Mouse (Mus musculus) heart, embryonic 16.5 days (tissue): ENCODE measurements around the gene 5730522E02Rik. TPM values are rescaled to one million over a fixed set of nuclear protein-coding genes. Genes with fewer than 3 reads are reported as not detected.

ENCODE experiments used
- ATAC-seq: fragments of 200-750 bp; cut with Nextera tagmentation; replicated peaks from 2 replicates; pipeline ENCODE4 v1.8.0; 2017; ENCODE audit warnings: moderate number of reproducible peaks; ENCODE audit not compliant: insufficient read depth, low FRiP score; ENCODE audit errors: extremely low read depth
- H3K27ac ChIP-seq: fragments of 300-500 bp; sonication (generic); 2 replicates; pipeline ENCODE4 v1.5.1; 2014; ENCODE audit warnings: mild to moderate bottlenecking, low read length, control low read depth, moderate library complexity
- H3K27me3 ChIP-seq: fragments of 300-500 bp; sonication (generic); 2 replicates; pipeline ENCODE4 v1.6.1; 2014; ENCODE audit warnings: low read length, mixed read lengths; ENCODE audit not compliant: control insufficient read depth, insufficient read depth
- H3K36me3 ChIP-seq: fragments of 300-500 bp; sonication (generic); 2 replicates; pipeline ENCODE4 v1.6.1; 2014; ENCODE audit not compliant: control insufficient read depth, insufficient read depth
- H3K4me1 ChIP-seq: fragments of 300-500 bp; sonication (generic); 2 replicates; pipeline ENCODE4 v1.6.1; 2014; ENCODE audit warnings: low read length, mixed read lengths; ENCODE audit not compliant: control insufficient read depth, insufficient read depth
- H3K4me2 ChIP-seq: fragments of 300-500 bp; sonication (generic); 2 replicates; pipeline ENCODE4 v1.6.1; 2014; ENCODE audit warnings: low read depth, mild to moderate bottlenecking, control low read depth, low read length
- H3K4me3 ChIP-seq: fragments of 300-500 bp; sonication (generic); 2 replicates; pipeline ENCODE4 v1.5.1; 2014; ENCODE audit warnings: mild to moderate bottlenecking, control low read depth, low read length
- H3K9ac ChIP-seq: fragments of 300-500 bp; sonication (generic); 2 replicates; pipeline ENCODE4 v1.6.1; 2014; ENCODE audit warnings: low read length, control low read depth
- H3K9me3 ChIP-seq: fragments of 300-500 bp; sonication (generic); replicated peaks from 2 replicates; pipeline ENCODE4 v1.6.1; 2016; ENCODE audit warnings: low read length; ENCODE audit not compliant: control insufficient read depth
- WGBS: fragments of 180-500 bp; shearing (Covaris S2); extraction: QIAGEN DNeasy Blood & Tissue Kit; methylation state at CpG from one replicate; pipeline ENCODE4 v1.1.7; 2014; 5-methylcytosine and 5-hydroxymethylcytosine counted together
- polyA plus RNA-seq: library from polyadenylated mRNA; unstranded; fragments of >200 nt; fragmentation: Nextera tagmentation; extraction: Ambion mirVana; gene quantifications from 2 replicates; pipeline ENCODE4 v1.2.1, GENCODE M21; 2015

Gene 5730522E02Rik
- polyA plus RNA-seq, 1 experiment from 2014 or later, result 0.84 TPM

DNA sequence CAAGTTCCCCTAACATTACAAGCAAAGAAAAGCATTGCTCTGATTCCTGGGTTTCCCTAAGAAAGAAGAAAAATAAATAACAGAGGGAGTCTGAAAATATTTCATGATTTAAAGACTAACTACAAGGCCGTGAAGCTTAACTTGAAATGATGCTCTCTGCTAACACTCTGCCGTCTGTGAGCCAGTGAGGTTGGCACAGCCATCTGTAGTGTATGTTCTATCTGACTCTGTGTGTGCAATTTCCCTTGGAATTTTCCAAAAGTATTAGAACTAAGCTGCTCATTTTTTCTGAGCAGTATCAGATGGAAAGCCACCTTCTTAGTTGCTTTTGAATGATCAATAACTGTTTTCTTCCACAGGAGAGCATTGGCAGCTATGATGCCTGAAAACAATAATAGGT, 134.2 kb downstream of the 5730522E02Rik start:
- no peaks in the 10 kb centered on the region for H3K36me3 ChIP-seq
- H3K27me3 ChIP-seq, result no peaks in the 10 kb centered on the region
- no peak overlapping the region for H3K4me3 ChIP-seq
- ATAC-seq, result no peak
- H3K9ac ChIP-seq, result no peak overlapping the region
- no peak overlapping the region for H3K4me2 ChIP-seq
- WGBS, result 69% methylated on average over 2 of the region's 2 CpGs
- no peaks in the 10 kb centered on the region for H3K9me3 ChIP-seq
- H3K27ac ChIP-seq, result no peak overlapping the region
- no peaks in the 10 kb centered on the region for H3K4me1 ChIP-seq

- WGBS, result 77% methylated on average over 6 of the region's 6 CpGs
- Histone ChIP-seq H3K4me1 (no peaks in the 10 kb centered on the region), H3K27me3 (no peaks in the 10 kb centered on the region), H3K9ac (no peak overlapping the region), H3K27ac (no peak overlapping the region), H3K4me2 (no peak overlapping the region), H3K9me3 (no peaks in the 10 kb centered on the region), H3K4me3 (no peak overlapping the region), H3K36me3 (no peaks in the 10 kb centered on the region)
- ATAC-seq, result no peak
Observed at GRCm38 (mm10) chr11:26075536-26075935, 135.0 kb downstream of the 5730522E02Rik start.

DNA sequence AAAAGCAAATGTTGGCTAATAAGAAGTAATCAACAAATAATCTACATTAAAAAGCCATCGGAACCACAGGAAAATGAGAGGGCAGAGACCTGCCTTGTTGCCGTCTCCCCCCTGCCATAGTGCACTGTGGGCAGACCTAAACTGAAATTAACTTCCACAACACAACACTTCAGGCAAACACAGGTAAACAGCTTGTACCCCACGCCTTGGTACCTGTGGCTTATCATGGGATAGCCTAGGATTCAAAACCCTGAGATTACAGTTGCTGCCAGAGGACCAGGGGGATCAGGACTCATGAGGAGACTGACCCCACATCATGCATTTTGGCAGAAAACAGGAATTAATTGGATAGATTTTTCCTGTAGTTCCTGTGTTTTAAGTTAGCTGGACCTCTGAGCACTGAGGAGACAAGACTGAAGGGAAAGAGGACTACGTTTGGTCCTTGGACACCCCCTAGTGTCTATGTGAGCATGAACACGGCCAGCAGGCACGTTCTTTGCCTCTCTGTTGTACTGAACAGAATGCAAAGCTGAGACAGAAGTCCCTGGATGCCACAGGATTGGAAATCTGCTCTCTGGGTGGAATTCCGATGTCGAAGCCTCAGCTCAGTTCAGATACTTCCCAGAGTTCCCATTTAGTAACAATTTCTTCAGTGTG, 136.8 kb downstream of the 5730522E02Rik start:
- ATAC-seq, result peak; percentile 65; the same call in 1 of the 2 replicates
- Histone ChIP-seq H3K4me3 (no peak overlapping the region), H3K27me3 (no peaks in the 10 kb centered on the region), H3K36me3 (no peaks in the 10 kb centered on the region), H3K4me2 (no peak overlapping the region), H3K27ac (no peak overlapping the region), H3K4me1 (no peaks in the 10 kb centered on the region), H3K9me3 (no peaks in the 10 kb centered on the region), H3K9ac (no peak overlapping the region)
- 42% methylated on average over 8 of the region's 8 CpGs for WGBS

GRCm38 (mm10) chr11:26072101-26072500, 138.5 kb downstream of the 5730522E02Rik start:
- H3K4me2 ChIP-seq, result no peak overlapping the region
- no peak overlapping the region for H3K27ac ChIP-seq
- no peaks in the 10 kb centered on the region for H3K36me3 ChIP-seq
- H3K27me3 ChIP-seq, result no peaks in the 10 kb centered on the region
- H3K9me3 ChIP-seq, result no peaks in the 10 kb centered on the region
- no peak overlapping the region for H3K4me3 ChIP-seq
- no peaks in the 10 kb centered on the region for H3K4me1 ChIP-seq
- ATAC-seq, result no peak
- no peak overlapping the region for H3K9ac ChIP-seq
- WGBS, result 61% methylated on average over 4 of the region's 4 CpGs

DNA sequence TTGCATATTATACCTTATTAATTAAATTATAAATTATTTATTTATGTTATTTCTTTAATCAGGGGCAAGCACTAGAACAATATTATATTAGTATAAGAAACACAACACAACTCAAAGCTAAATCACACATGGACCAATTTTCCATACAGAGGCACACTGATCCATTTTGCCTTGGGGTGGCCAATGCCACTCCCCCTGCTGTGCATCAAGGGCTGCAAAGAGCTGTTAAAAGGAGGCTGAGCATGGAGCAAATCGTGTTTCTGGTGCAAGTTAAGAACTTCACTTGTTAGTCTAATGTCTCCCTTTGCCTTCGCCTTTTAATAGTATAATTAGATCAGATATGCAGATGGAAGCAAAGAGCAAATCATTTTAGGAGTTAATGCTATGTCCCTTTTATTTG, 147.3 kb downstream of the 5730522E02Rik start:
- no peaks in the 10 kb centered on the region for H3K36me3 ChIP-seq
- H3K9ac ChIP-seq, result no peak overlapping the region
- no peak for ATAC-seq
- no peak overlapping the region for H3K4me2 ChIP-seq
- no peaks in the 10 kb centered on the region for H3K4me1 ChIP-seq
- H3K27me3 ChIP-seq, result no peaks in the 10 kb centered on the region
- 58% methylated on average over 2 of the region's 2 CpGs for WGBS
- H3K9me3 ChIP-seq, result no peaks in the 10 kb centered on the region
- no peak overlapping the region for H3K27ac ChIP-seq
- no peak overlapping the region for H3K4me3 ChIP-seq

- Histone ChIP-seq H3K9me3 (no peaks in the 10 kb centered on the region), H3K27me3 (no peaks in the 10 kb centered on the region), H3K27ac (no peak overlapping the region), H3K36me3 (no peaks in the 10 kb centered on the region), H3K4me1 (no peaks in the 10 kb centered on the region), H3K9ac (no peak overlapping the region), H3K4me3 (no peak overlapping the region), H3K4me2 (no peak overlapping the region)
- WGBS, result 75% methylated on average over 8 of the region's 8 CpGs
- no peak for ATAC-seq
Observed at GRCm38 (mm10) chr11:26061471-26062137, 149.0 kb downstream of the 5730522E02Rik start.

DNA sequence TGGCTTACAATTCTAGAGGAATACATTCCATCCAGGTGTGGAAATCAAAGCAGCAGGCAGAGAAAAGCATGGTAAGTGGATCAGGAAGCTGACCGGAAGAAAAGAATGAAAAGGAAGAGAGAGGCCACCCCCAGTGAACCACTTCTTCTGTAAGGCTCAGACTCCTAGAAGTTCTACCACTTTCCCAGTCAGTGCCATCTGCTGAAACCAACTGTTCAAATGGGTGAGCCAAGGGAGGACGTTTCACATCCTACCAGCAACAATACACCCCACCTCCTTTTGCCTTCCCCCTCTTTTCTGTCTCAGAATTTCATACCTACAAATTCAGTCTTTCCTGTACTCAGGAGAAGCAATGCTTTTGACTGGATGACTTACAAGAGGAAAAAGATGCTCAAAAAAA, 197.0 kb downstream of the 5730522E02Rik start:
- ATAC-seq, result no peak
- peaks cover 3% of the 10 kb centered on the region; the same call in 1 of the 2 replicates for H3K4me1 ChIP-seq
- no peaks in the 10 kb centered on the region for H3K36me3 ChIP-seq
- H3K27ac ChIP-seq, result no peak overlapping the region
- 78% methylated on average over 2 of the region's 2 CpGs for WGBS
- no peak overlapping the region for H3K9ac ChIP-seq
- no peak overlapping the region for H3K4me3 ChIP-seq
- H3K4me2 ChIP-seq, result no peak overlapping the region
- H3K9me3 ChIP-seq, result no peaks in the 10 kb centered on the region
- no peaks in the 10 kb centered on the region for H3K27me3 ChIP-seq

GRCm38 (mm10) chr11:26004018-26004417, 206.5 kb downstream of the 5730522E02Rik start:
- Histone ChIP-seq H3K9me3 (no peaks in the 10 kb centered on the region), H3K4me1 (no peaks in the 10 kb centered on the region; the same call in 1 of the 2 replicates), H3K27me3 (no peaks in the 10 kb centered on the region), H3K27ac (no peak overlapping the region), H3K4me2 (no peak overlapping the region), H3K4me3 (no peak overlapping the region), H3K36me3 (no peaks in the 10 kb centered on the region), H3K9ac (no peak overlapping the region)
- WGBS, result 75% methylated on average over 4 of the region's 4 CpGs
- ATAC-seq, result no peak

- WGBS, result 76% methylated on average over 5 of the region's 5 CpGs
Observed at GRCm38 (mm10) chr11:25999738-26000137, 210.8 kb downstream of the 5730522E02Rik start.

More at GRCm38 (mm10) chr11:25999738-26000137, 210.8 kb downstream of the 5730522E02Rik start:
- H3K27ac ChIP-seq, result no peak overlapping the region
- H3K9me3 ChIP-seq, result no peaks in the 10 kb centered on the region
- H3K27me3 ChIP-seq, result no peaks in the 10 kb centered on the region
- peaks cover 3% of the 10 kb centered on the region; the same call in 1 of the 2 replicates for H3K4me1 ChIP-seq
- no peak overlapping the region for H3K4me2 ChIP-seq
- H3K36me3 ChIP-seq, result no peaks in the 10 kb centered on the region
- H3K9ac ChIP-seq, result no peak overlapping the region
- no peak overlapping the region for H3K4me3 ChIP-seq
- no peak for ATAC-seq
